Mouse (Mus musculus) midbrain, postnatal 0 days (tissue): Measurements from ENCODE around the gene Ikzf3. TPM values are rescaled to one million over a fixed set of nuclear protein-coding genes. Genes with fewer than 3 reads are reported as not detected.

Source experiments
- ATAC-seq: fragments of 200-750 bp; cut with Nextera tagmentation; 2 replicates; pipeline ENCODE4 v1.8.0; 2017; ENCODE audit warnings: moderate number of reproducible peaks, mild to moderate bottlenecking, moderate TSS enrichment, moderate library complexity; ENCODE audit not compliant: low FRiP score
- DNase-seq: peaks from one replicate; pipeline ENCODE4 v3.0.0-alpha.2; 2015; ENCODE audit warnings: low spot score
- H3K27ac ChIP-seq: fragments of 300-500 bp; sonication (generic); 2 replicates; pipeline ENCODE4 v1.5.1; 2014; ENCODE audit warnings: low read depth, mild to moderate bottlenecking, low read length, mixed read lengths
- H3K27me3 ChIP-seq: fragments of 300-500 bp; sonication (generic); 2 replicates; pipeline ENCODE4 v1.6.1; 2014; ENCODE audit warnings: low read length, control low read depth, mixed read lengths; ENCODE audit not compliant: insufficient read depth
- H3K36me3 ChIP-seq: fragments of 300-500 bp; sonication (generic); 2 replicates; pipeline ENCODE4 v1.6.1; 2014; ENCODE audit warnings: low read length, control low read depth, mixed read lengths; ENCODE audit not compliant: insufficient read depth
- H3K4me1 ChIP-seq: fragments of 300-500 bp; sonication (generic); 2 replicates; pipeline ENCODE4 v1.6.1; 2014; ENCODE audit warnings: mild to moderate bottlenecking, control low read depth, antibody characterized with exemption, low read length, mixed read lengths; ENCODE audit not compliant: insufficient read depth
- H3K4me2 ChIP-seq: fragments of 300-500 bp; sonication (generic); 2 replicates; pipeline ENCODE4 v1.6.1; 2014; ENCODE audit warnings: low read depth, mild to moderate bottlenecking, low read length, mixed read lengths; ENCODE audit not compliant: poor library complexity, severe bottlenecking
- H3K4me3 ChIP-seq: fragments of 300-500 bp; sonication (generic); 2 replicates; pipeline ENCODE4 v1.5.1; 2014; ENCODE audit warnings: low read depth, mild to moderate bottlenecking, low read length, moderate library complexity
- H3K9ac ChIP-seq: fragments of 300-500 bp; sonication (generic); replicated peaks from 2 replicates; pipeline ENCODE4 v1.6.1; 2014; ENCODE audit warnings: mild to moderate bottlenecking, low read length, moderate library complexity, mixed read lengths; ENCODE audit not compliant: poor library complexity, severe bottlenecking
- H3K9me3 ChIP-seq: fragments of 300-500 bp; sonication (generic); 2 replicates; pipeline ENCODE4 v1.6.1; 2016; ENCODE audit warnings: low read length, control low read depth
- CTCF ChIP-seq: IDR thresholded peaks from 2 replicates; pipeline ENCODE4 v1.5.1; 2016; ENCODE audit warnings: antibody characterized with exemption, mild to moderate bottlenecking
- WGBS: fragments of 180-500 bp; shearing (Covaris S2); extraction: QIAGEN DNeasy Blood & Tissue Kit; methylation state at CpG from one replicate; pipeline ENCODE4 v1.1.7; 2014; 5-methylcytosine and 5-hydroxymethylcytosine counted together
- polyA plus RNA-seq: library from polyadenylated mRNA; unstranded; fragments of >200 nt; fragmentation: Nextera tagmentation; extraction: Ambion mirVana; gene quantifications from 2 replicates; pipeline ENCODE4 v1.2.1, GENCODE M21; 2015
- total RNA-seq: library from RNA; depleted of rRNA; stranded (reverse); fragments of >200 nt; gene quantifications from 2 replicates; pipeline ENCODE4 v1.2.3, GENCODE M21; 2014

Gene Ikzf3
- total and polyA plus RNA-seq, 2 experiments from 2014 or later, result 0.05 to 0.16 TPM

GRCm38 (mm10) chr11:98512881-98513280 is 33.0 kb downstream of the Ikzf3 start:
- no peak overlapping the region for H3K4me3 ChIP-seq
- TF ChIP-seq CTCF, result no peak
- DNase-seq (no peak), ATAC-seq (no peak)
- no peaks in the 10 kb centered on the region for H3K4me1 ChIP-seq
- H3K36me3 ChIP-seq, result no peaks in the 10 kb centered on the region
- H3K4me2 ChIP-seq, result no peak overlapping the region
- H3K9ac ChIP-seq, result no peak overlapping the region
- WGBS, result 94% methylated on average over 13 of the region's 13 CpGs
- H3K27me3 ChIP-seq, result no peaks in the 10 kb centered on the region
- H3K27ac ChIP-seq, result no peak overlapping the region
- H3K9me3 ChIP-seq, result no peaks in the 10 kb centered on the region

- Histone ChIP-seq H3K4me3 (no peak overlapping the region), H3K9ac (no peak overlapping the region), H3K27ac (no peak overlapping the region), H3K9me3 (no peaks in the 10 kb centered on the region), H3K4me2 (no peak overlapping the region), H3K36me3 (no peaks in the 10 kb centered on the region), H3K27me3 (no peaks in the 10 kb centered on the region), H3K4me1 (no peaks in the 10 kb centered on the region)
- TF ChIP-seq CTCF, result no peak
- DNase-seq, result no peak
- no peak for ATAC-seq
- 85% methylated on average over 8 of the region's 8 CpGs for WGBS
Measured at GRCm38 (mm10) chr11:98510125-98510524, 35.7 kb downstream of the Ikzf3 start.

- Histone ChIP-seq H3K9me3 (no peaks in the 10 kb centered on the region), H3K9ac (no peak overlapping the region), H3K4me1 (no peaks in the 10 kb centered on the region), H3K36me3 (no peaks in the 10 kb centered on the region), H3K27ac (no peak overlapping the region), H3K27me3 (no peaks in the 10 kb centered on the region), H3K4me2 (no peak overlapping the region), H3K4me3 (no peak overlapping the region)
- DNase-seq (peak; percentile 63), ATAC-seq (no peak)
- 72% methylated on average over 7 of the region's 7 CpGs for WGBS
- no peak for TF ChIP-seq CTCF
Measured at GRCm38 (mm10) chr11:98509434-98509833, 36.4 kb downstream of the Ikzf3 start.

GRCm38 (mm10) chr11:98504926-98505325 is 40.9 kb downstream of the Ikzf3 start:
- ATAC-seq, result no peak
- H3K9ac ChIP-seq, result no peak overlapping the region
- no peak for TF ChIP-seq CTCF
- H3K9me3 ChIP-seq, result no peaks in the 10 kb centered on the region
- H3K27me3 ChIP-seq, result no peaks in the 10 kb centered on the region
- H3K4me3 ChIP-seq, result no peak overlapping the region
- no peak overlapping the region for H3K4me2 ChIP-seq
- H3K36me3 ChIP-seq, result no peaks in the 10 kb centered on the region
- 52% methylated on average over 3 of the region's 3 CpGs for whole genome bisulfite sequencing
- no peak overlapping the region for H3K27ac ChIP-seq
- no peak for DNase-seq
- no peaks in the 10 kb centered on the region for H3K4me1 ChIP-seq

- peak; percentile 36 for DNase-seq
- H3K36me3 ChIP-seq, result no peaks in the 10 kb centered on the region
Measured at GRCm38 (mm10) chr11:98497388-98498288, 48.2 kb downstream of the Ikzf3 start.

GRCm38 (mm10) chr11:98495176-98495719 is 50.6 kb downstream of the Ikzf3 start:
- TF ChIP-seq CTCF, result no peak
- 95% methylated on average over 5 of the region's 5 CpGs for WGBS
- H3K9me3 ChIP-seq, result no peaks in the 10 kb centered on the region

More at GRCm38 (mm10) chr11:98497388-98498288, 48.2 kb downstream of the Ikzf3 start:
- WGBS, result 51% methylated on average over 22 of the region's 22 CpGs
- Histone ChIP-seq H3K27ac (no peak overlapping the region), H3K9me3 (no peaks in the 10 kb centered on the region), H3K27me3 (no peaks in the 10 kb centered on the region), H3K4me1 (no peaks in the 10 kb centered on the region), H3K9ac (no peak overlapping the region), H3K4me2 (no peak overlapping the region), H3K4me3 (no peak overlapping the region)
- ATAC-seq, result no peak
- TF ChIP-seq CTCF, result no peak

More at GRCm38 (mm10) chr11:98495176-98495719, 50.6 kb downstream of the Ikzf3 start:
- Histone ChIP-seq H3K4me3 (no peak overlapping the region), H3K27me3 (no peaks in the 10 kb centered on the region), H3K4me1 (no peaks in the 10 kb centered on the region), H3K27ac (no peak overlapping the region), H3K9ac (no peak overlapping the region), H3K4me2 (no peak overlapping the region), H3K36me3 (no peaks in the 10 kb centered on the region)
- no peak for ATAC-seq
- DNase-seq, result no peak
